Mouse (Mus musculus) bone marrow, adult 2 months (tissue): ENCODE results near the gene Urad. TPM values are rescaled to one million over a fixed set of nuclear protein-coding genes. Genes with fewer than 3 reads are reported as not detected.

ENCODE experiments used
- H3K27ac ChIP-seq: fragments of 200-500 bp; 2 replicates; pipeline ENCODE4 v1.5.1; 2012; ENCODE audit warnings: low read depth, mild to moderate bottlenecking, control low read depth, inconsistent platforms, low read length; ENCODE audit not compliant: control insufficient read depth, poor library complexity, insufficient read depth
- H3K4me1 ChIP-seq: fragments of 200-500 bp; 2 replicates; pipeline ENCODE4 v1.6.1; 2011; ENCODE audit warnings: low read length; ENCODE audit not compliant: control insufficient read depth, insufficient read depth
- H3K4me3 ChIP-seq: fragments of 200-500 bp; replicated peaks from 2 replicates; pipeline ENCODE3; 2011; ENCODE audit warnings: mild to moderate bottlenecking, low read depth, low read length, control low read depth; ENCODE audit not compliant: control insufficient read depth
- CTCF ChIP-seq: fragments of 200-500 bp; IDR thresholded peaks from 2 replicates; pipeline ENCODE4 v1.5.1; 2011; ENCODE audit warnings: low read length, control low read depth; ENCODE audit not compliant: control insufficient read depth, insufficient read depth
- POLR2A ChIP-seq: fragments of 200-500 bp; IDR thresholded peaks from 2 replicates; pipeline ENCODE4 v1.6.1; 2011; ENCODE audit warnings: low read depth, mild to moderate bottlenecking, control low read depth, low read length, borderline replicate concordance; ENCODE audit not compliant: control insufficient read depth
- WGBS: fragments of 180-500 bp; shearing (Covaris S2); methylation state at CpG from one replicate; pipeline ENCODE4 v1.1.7; 2018; 5-methylcytosine and 5-hydroxymethylcytosine counted together
- polyA plus RNA-seq: library from polyadenylated mRNA; stranded (reverse); fragments of >200 nt; gene quantifications from 2 replicates; pipeline ENCODE4 v1.2.4, GENCODE M21; 2011; ENCODE audit warnings: low replicate concordance; ENCODE audit not compliant: missing spikeins, insufficient read depth, insufficient read length

Urad gene
- polyA plus RNA-seq, 1 experiment: not detected

GRCm38 (mm10) chr5:147269371-147269770, 52.9 kb downstream of the Urad start:
- WGBS: 3% methylated on average over 6 of the region's 6 CpGs
- Histone ChIP-seq H3K4me3 (no peak overlapping the region), H3K27ac (no peak overlapping the region), H3K4me1 (no peaks in the 10 kb centered on the region)
- TF ChIP-seq CTCF (no peak), POLR2A (no peak)

- 7% methylated on average over 8 of the region's 8 CpGs for WGBS
- no peak overlapping the region for H3K27ac ChIP-seq
- no peak overlapping the region for H3K4me3 ChIP-seq
- H3K4me1 ChIP-seq: no peaks in the 10 kb centered on the region
- TF ChIP-seq CTCF (no peak), POLR2A (no peak)
Measured at GRCm38 (mm10) chr5:147268728-147269127, 53.5 kb downstream of the Urad start.

- 24% methylated on average over 6 of the region's 6 CpGs for WGBS
- no peak overlapping the region for H3K4me3 ChIP-seq
- TF ChIP-seq POLR2A (no peak), CTCF (no peak)
- H3K27ac ChIP-seq: no peak overlapping the region
- no peaks in the 10 kb centered on the region for H3K4me1 ChIP-seq
Measured at GRCm38 (mm10) chr5:147267434-147267833, 54.8 kb downstream of the Urad start.

Other genes with a start within 250 kb of the Urad start
- 3.6 and 3.8 TPM in 2 replicates for gene Lnx2, start 245.9 kb downstream of the Urad start, polyA plus RNA-seq
- 67.3 and 100 TPM in 2 replicates for gene Polr1d, start 245.4 kb downstream of the Urad start, polyA plus RNA-seq
- gene Gsx1, start 133.7 kb downstream of the Urad start, polyA plus RNA-seq: not detected in 2 replicates
- not detected in 2 replicates for gene Pdx1, start 52.5 kb downstream of the Urad start, polyA plus RNA-seq
- not detected in 2 replicates for gene Cdx2, start 15.2 kb downstream of the Urad start, polyA plus RNA-seq
- 2.6 and 3.8 TPM in 2 replicates for gene Flt3, start 78.0 kb upstream of the Urad start, polyA plus RNA-seq
- gene Pan3, start 107.7 kb upstream of the Urad start, polyA plus RNA-seq: 89.2 and 180 TPM in 2 replicates